Mouse (Mus musculus) spleen, embryonic (tissue): Measurements from ENCODE around the gene Mnat1.
"Not testable (repeated sequence)": the region's sequence is repeated elsewhere in the genome, so short reads cannot be mapped to it uniquely, and the experiment has no call there.

Experiments
- CTCF ChIA-PET: fragments of 350-600 bp; sonication (Branson Sonifier 250); formaldehyde crosslinking; loops from one replicate; lab custom pipeline; 2022; lab: Charles Lee

The Mnat1 gene

DNA sequence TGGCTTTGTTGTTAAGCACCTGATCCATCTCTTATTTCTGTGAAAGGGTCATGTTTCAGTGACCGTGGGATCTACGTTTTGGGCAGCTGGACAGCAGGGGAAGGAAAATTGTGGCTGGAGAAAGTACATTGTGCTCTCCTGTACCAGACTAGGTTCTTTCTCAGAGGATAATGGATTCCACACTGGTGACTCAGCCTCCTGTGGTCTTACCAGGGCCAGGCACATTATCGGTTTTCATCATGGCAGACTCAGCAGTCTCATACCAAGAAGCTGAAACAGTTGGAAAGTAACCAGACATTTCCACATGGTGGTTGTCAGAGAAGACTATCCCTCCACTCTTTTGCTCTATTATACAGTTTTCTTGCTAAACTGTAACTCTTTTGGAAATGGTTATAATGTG, 23.7 kb downstream of the Mnat1 start:
- CTCF ChIA-PET = no interaction called here

DNA sequence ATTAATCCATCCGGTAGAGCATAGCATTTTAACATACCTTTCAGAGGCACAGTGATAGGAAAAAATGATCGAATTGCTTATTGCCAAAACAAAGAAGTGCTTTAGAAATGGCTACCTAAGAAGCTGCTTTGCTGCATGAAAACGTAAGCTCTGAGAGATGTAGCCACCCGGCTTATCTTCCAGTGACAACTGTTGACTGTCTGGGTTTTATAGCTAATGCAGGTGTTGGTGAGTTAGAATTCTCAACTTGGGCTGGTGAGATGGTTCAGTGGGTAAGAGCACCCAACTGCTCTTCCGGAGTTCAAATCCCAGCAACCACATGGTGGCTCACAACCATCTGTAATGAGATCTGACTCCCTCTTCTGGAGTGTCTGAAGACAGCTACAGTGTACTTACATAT, 27.5 kb downstream of the Mnat1 start:
- CTCF ChIA-PET = not testable (repeated sequence)

DNA sequence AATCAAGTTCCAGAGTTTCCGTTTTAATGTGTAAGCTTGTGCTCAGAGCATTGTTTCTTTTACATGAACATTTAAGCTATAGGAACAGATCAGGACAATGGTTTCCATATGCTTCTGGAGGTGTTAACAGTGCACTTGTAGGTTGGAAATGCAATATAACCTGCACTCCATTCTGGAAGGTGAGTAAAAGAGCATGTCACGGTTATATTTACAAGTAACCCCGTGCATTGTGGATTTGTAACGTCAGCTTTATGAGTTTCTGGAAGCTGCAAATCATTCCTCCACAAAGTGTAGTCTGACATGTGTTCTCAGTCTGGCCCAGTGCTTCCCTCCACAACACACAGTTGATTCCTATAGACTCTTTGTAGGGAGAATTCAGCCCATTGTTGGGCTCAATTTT, 30.6 kb downstream of the Mnat1 start:
- CTCF ChIA-PET = no interaction called here

DNA sequence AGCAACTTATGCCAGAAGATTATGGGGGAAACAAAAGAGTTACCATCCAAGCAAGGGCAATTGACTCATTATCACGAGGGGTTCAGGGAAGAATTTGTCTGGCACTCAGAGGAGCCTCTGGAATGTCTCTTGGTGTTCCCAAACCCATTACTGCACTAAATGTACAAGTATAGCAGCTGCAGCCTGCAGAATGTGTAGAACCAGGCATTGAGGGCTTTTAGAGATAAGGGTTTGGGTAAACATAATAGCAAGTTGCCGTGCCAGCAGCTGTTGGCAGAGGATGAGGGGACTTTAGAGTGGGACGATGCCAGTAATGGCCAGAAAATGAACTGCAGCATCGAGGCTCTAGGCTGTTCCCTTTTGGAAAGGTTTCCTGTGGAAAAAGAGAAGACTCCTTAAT, 36.8 kb downstream of the Mnat1 start:
- CTCF ChIA-PET = no interaction called here

DNA sequence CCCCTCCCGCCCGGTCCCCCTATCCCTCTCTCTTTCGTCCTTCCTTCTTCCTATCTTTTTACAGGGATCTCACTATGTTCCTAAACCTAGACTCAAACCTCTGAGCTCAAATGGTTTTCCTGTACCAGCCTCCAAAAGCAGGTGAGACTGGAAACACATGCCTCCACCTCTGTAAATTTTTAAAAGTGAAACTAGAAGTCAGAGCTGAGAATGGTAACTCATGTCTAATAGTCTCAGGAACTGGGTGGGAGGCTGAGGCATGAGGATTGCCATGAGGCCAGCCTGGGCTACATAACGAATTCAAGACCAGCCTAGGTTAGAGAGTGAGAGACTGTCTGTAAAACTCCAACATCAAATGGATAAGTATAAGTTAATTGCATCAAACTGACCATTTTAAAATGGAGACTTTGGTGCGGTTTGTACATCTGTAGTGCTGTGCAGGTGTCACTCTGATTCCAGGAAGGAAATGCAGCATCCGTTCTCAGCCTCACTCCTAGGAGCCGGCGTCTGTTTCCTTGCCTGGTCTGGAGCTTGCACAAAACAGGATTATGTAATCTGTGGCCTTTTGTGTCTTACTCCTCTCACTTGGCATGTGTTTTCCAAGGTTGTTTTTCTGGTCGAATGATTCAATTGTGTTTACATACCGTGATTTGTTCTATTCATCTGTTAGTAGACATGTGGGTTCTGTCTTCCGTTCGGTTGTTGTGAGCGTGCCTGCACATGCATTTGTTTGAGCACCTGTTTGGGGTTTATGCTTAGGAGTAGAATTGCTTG, 39.1 kb downstream of the Mnat1 start:
- CTCF ChIA-PET = no interaction called here

DNA sequence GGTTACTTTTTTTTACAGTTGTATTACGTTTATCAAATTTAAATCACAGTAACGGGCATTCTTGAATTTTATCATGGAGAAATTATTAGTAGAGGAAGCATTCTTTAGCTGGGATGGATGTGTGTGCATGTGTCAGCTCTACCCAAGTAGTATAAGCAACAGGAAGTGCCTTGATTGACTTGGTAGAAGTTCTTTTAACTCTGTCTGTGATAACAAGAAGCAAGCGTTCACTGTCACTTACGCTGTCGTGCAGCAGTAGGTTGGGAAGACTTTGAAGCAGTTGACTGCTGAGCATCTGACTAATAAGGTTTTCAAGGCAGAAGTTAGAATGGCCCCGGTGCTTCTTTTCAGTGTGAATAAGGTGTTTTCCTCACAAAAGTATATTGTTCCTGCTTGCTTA, 47.3 kb downstream of the Mnat1 start:
- CTCF ChIA-PET = no interaction called here

DNA sequence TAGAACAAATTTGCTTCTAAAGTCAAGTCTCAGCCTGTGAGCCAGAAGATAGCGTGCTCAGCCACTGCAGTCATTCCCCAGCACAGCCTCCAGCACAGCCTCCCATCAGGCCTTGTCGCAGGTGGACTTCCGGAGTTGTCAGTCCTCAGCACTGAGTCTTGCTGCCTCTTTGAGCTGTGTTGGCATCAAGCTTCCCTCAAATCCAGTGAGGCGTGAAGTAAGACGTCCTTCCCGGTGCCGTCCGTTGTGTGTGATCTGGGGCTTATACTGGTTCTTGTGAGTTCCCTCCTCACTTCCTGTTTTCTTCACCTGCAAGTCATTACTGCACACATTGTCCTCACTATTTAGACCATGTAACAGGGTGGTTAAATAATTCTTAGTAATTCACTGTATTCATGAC, 60.4 kb downstream of the Mnat1 start:
- CTCF ChIA-PET = no interaction called here

DNA sequence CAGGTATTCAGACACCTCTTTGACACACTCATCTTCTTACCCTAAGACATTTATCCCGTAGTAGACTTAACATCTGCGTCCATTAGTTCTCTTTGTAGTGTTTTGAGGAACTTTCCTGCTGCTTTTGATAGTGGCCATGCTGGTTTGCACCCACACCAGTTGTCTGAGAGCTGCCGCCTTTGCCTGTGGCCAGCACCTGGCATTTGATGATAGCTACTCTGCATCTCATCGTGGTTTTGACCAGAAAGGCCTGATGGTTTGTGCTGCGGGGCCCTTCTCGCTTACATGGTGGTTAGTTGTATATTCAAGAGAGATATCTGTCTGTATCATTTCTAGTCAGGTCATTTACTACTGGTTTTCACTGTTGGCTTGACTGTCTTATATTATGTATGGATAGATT, 73.8 kb downstream of the Mnat1 start:
- CTCF ChIA-PET = no interaction called here

DNA sequence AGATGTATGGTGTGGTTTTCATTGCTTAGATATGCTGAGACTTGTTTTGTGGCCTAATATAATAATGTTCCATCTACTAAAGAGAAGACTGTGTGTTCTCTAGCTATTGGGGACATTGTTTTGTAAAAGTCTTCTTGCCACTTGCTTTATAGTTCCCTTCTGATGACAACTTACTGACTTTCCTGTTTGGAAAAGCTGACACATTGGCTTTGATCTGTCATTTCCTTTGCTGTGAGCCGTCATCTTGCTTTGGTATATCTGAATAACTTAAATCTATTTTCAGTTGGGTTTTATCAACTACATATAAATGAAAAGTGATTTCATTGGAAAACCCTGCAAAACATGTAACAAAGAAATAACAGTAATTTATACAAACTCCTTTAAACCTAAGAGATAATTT, 74.9 kb downstream of the Mnat1 start:
- CTCF ChIA-PET = no interaction called here

DNA sequence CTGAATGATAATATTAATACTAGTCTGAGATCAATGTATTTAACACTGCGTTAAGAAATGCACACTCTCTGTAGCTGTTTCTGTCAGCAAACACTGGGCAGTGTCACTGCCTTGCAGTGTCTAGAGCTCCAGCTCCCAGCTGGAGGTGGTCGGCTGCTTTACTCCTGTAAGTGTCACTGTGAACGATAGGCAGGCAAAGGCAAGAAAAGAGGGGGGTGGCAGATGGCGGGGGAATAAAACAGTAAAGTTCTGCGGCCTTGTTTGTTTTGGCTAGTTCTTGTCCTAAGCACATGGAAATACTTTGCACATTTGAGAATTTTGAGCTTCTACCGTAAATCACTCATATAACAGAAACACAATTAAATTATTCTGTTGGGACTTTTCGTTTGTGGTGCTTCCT, 75.9 kb downstream of the Mnat1 start:
- CTCF ChIA-PET = no interaction called here

DNA sequence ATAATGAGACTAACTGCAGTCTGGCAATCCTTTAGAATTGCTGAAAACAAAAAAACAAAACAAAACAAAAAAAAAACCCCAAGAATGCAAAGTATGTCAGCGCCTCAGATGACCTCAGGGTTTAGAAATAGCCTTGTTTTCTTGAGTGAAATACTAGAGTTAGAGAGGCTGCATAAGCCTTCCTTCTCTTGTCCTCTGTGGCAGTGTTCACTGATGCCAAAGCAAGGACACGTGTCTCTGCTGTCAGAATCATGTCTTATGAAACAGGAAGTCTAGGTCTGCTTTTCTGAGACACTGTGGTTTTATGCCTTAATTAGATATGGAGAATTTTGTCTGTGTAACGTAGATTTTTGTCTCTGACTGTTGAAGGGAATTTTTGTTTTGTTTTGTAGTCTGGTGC, 78.1 kb downstream of the Mnat1 start:
- CTCF ChIA-PET = no interaction called here

DNA sequence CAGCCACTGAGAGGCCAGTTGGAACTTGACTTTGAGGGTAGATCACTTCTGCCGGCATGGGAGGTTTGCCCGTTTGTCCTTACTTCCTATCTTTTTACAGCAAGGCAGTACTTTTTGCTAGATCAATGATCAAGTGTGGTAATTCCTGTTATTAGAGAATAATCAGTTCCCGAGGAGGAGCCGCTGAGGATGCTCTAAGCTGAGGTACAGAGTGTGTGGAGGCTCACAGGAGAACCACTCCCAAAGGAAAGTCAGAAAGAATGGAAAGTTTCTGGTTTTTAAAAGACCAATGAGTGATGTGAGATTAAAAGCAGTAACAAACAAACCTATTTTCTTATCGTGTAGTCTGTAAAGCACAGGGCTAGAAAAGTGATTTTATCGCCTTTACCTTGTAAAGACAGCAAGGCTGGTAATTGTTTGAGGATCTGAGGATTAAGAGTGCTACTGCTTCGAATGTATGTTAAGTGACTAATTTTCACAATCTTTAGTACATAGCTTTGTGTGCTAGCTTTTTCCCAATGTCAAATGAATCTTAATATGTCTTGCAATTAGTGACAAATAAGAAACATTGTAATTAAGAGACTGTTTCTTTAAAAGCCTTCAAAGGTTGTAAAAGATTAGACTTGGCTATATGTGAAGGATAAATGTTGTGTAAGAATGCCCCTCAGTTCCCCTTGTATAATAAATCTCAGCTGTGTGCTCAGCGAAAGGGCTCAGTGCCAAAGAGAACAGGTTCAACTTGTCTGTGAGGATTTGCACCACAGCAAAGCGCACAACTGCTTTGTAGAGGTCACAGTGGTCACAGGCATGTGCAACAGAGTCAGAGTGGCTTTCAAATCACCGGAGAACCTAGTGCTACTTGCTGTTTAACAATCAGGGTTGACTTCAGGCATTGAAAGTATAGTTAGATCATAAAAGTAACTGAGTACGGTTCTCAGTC, 82.5 kb downstream of the Mnat1 start:
- CTCF ChIA-PET = no interaction called here

DNA sequence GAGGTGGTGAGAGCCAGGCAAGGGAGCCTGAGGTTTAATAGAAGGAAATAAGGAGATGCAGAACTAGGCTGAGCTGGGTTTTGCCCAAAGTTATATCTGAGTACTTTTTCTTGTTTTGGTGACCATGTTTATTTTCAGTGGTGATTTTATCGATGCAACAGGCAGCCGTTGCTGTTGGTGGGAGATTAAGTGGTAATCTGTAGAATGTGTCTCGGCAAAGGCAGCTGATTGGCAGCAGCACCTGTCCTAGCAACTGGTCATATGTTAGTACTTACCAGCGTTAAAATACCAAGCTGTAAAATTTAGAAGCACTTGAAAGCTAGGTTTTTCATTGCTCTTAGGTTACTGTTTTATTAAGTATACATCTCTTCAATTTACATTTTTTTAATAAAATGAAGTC, 83.5 kb downstream of the Mnat1 start:
- CTCF ChIA-PET = no interaction called here

DNA sequence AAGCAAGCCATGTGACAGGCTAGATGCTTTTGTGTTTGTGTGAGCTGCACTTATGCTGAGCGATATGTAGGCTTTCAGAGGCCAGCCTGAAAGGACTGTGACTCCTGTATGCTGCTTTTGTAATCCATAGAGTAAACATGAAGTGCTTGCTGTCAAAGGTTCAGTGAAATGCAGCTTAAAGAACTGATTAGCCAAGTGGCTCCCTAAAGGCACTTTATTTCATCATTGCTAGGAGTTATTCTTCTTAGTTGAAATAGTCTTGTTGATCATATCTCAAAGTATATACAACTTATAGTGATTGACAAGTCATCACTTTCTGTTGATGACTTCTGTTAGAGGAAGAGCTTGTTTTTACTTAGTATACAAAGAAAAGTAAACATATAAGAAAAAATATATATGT, 83.9 kb downstream of the Mnat1 start:
- CTCF ChIA-PET = no interaction called here

DNA sequence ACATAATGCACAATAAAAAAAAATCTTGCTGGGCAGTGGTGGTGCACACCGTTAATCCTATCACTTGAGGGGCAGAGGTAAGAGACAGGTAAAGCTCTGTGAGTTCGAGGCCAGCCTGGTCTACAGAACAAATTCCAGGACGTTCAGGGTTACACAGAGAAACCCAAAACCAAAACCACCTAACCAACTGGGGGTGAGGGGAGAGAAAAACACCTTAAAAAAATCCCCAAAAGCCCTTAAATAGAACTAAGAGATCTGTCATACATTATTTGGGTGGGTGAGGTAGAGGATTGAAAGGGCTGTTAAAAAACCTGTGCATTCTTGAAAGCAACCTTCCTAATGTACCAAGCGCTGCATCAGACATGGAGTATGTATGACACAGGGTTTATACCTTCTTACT, 85.0 kb downstream of the Mnat1 start:
- CTCF ChIA-PET = no interaction called here

DNA sequence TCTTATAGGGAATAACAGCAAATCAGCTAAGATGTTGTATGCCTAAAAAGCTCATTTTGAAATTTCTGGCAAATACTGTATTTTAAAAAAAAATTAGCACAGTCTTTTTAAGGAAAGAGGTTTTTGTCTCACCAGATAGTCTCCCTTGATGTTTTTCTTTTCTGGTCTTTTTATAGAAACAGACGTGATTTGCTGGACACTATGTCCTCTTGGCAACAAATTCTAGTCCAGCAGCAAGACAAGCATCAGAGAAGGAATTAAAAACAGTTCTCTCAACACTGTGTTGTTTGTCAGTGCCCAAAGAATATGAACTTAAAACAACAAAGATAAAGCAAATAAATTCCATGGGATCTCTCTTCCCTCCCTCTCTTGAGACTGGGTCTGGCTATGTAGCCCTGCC, 85.6 kb downstream of the Mnat1 start:
- CTCF ChIA-PET = no interaction called here

DNA sequence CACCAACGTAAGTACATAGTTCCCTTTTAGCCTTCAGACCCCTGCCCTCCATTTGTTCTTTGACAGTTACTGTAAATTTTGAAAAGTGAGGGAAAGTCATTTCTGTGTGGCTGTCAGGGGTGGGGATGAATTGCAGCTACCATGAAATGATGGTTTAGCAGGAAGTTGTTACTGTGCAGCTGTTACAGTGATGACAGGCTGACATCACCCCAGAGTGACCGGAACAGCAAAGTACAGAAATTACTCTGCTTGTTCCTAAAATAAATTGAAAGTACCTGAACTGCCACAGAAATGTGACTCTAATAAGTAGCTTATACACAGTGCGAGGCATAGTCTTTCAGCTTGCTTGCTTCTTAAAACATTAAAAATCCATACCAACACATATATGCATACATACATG, 86.9 kb downstream of the Mnat1 start:
- CTCF ChIA-PET = no interaction called here

DNA sequence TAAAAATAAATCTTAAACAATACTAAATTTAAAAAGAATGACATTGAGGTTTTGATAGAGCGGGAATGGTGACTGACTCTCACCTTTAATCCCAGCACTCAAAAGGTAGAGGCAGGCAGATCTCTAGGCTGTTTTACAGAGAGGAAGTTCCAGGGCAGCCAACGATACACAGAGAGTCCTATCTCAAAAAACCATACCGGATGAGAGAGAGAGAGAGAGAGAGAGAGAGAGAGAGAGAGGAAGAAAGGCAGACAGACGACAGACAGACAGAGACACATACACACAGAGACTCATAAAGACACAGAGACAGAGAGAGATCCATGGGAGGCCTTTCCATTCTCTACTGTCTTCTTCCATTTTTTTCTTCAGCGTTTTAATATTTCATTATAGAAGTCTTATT, 92.3 kb downstream of the Mnat1 start:
- CTCF ChIA-PET = no interaction called here

DNA sequence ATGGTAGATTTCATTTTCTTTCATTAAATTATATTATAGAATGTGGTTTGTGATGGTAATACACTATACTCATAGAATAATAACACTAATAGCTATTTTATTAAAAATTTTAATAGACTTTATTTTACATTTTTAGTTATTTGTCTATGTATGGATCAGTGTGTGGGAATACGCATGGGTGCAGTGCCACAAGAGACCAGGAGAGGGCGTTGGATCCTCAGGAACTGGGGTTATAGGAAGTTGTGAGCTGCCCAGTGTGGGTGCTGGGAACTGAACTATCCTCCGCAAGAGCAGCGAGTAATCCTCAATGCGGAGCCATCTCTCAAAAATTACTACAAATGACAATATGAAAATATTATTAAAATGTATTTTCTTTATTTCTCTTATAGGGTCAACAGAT, 95.1 kb downstream of the Mnat1 start:
- CTCF ChIA-PET = no interaction called here

DNA sequence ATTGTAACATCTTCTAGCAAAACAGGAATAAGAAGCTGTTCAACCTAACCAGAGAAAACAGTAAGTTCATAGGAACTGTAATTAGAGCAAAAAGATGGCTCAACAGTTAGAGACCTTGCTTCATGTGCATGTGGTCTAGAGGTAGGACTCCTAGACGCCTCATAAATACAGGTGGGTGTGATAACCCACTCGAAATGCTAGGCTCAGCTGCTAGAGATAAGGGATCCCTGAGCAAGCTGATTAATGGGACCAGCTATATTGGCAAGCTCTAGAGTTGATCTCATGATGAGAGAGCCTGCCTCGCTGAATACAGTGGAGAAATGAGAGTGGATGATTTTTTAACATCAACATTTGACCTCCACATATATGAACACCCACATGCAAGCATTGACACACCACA, 97.7 kb downstream of the Mnat1 start:
- CTCF ChIA-PET = no interaction called here

DNA sequence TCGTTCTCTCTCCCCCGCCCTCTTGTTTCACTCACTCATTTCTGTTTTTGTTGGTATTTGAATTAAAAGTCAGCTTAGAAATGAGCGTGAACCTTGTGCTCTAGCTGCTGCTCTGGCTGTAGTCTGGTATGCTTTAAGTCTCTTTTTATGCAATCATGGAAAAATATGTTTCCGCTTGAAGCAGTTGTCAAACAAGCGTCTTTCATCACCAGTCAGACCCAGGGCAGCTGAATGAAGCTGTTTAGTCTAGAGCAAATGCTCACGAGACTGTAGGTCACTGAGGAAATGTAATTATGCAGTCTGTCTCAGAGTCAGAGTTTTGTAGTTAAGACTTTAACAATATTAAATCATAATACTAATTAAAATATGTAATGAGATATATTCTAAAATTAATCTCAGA, 100.4 kb downstream of the Mnat1 start:
- CTCF ChIA-PET = no interaction called here

DNA sequence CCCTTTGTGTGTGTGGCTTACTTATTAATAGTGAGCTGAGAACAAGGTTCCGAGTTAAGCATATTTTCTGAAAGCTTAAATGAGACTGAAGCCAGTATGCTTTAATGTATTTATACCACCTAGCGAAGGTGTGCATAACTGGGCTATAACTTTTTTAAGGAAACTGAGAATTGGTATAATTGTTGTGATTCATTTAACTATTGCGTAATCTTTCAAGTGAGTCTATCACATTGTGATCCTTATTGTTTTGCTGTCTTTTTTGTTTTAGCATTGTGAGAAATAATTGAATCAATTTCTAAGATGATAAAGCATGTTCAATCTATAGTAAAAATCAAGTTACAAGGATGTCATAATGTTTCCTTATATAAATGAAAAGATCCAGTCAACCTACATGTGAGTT, 104.9 kb downstream of the Mnat1 start:
- CTCF ChIA-PET = no interaction called here

DNA sequence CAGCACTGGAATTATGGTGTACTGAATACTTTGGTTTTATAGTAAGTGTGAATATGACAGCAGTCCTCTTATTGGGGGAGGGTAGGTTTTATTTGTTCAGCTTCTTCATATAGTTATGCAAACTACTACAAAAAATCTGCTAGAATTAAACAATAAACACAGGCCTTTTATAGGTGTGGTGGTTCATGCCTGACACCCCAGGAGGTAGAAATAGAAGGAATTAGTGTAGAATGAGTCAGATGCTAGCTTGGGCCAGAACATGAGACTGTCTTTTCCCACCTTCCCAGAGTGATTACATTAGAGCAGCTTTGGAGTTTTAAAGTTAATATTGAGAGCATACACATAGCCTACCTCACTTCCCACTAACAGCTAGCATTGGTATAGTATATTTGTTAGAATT, 106.7 kb downstream of the Mnat1 start:
- CTCF ChIA-PET = interaction anchor here (0.7 kb wide), 1 partner anchor 98 kb away, joined by 3 read pairs; no protein-coding TSS in a partner anchor
